In genomic region chr16:16806325-16806724, GRCm38 (mm10) we compare ENCODE assay signal across 48 mouse cellular contexts. TPM values are rescaled to one million over a fixed set of nuclear protein-coding genes. Genes with fewer than 3 reads are reported as not detected.
"Had no signal": no experiment of that assay in that cellular context is flagged by ENCODE, and none has a peak within 500 bp of the region (broad histone marks: within the 10 kb centered on the region; RNA-seq: fewer than 3 reads in every experiment).

No protein-coding gene starts in this region.

- DNase-seq: heart, postnatal 10 days; heart, postnatal 14 days; heart, postnatal 36 days; heart, postnatal 4 days; kidney, adult 11 months; kidney, adult 18-20 months; kidney, adult 2 months; kidney, adult 8-10 months; kidney, adult 9 months; kidney, postnatal 10 days; kidney, postnatal 14 days; kidney, postnatal 25 days; kidney, postnatal 36 days; layer of hippocampus, adult 9-11 months; layer of hippocampus, postnatal 36 days had no signal

- H3K9ac ChIP-seq: heart, embryonic 12.5 days; heart, embryonic 13.5 days; heart, embryonic 15.5 days; hindbrain, embryonic 12.5 days; hindbrain, embryonic 13.5 days; hindbrain, embryonic 14.5 days; hindbrain, embryonic 15.5 days; kidney, embryonic 15.5 days had no signal

- H3K4me2 ChIP-seq: heart, embryonic 11.5 days; heart, embryonic 12.5 days; heart, embryonic 13.5 days; heart, embryonic 15.5 days; hindbrain, embryonic 12.5 days; hindbrain, embryonic 13.5 days; hindbrain, embryonic 14.5 days; hindbrain, embryonic 15.5 days; kidney, embryonic 15.5 days had no signal

- H3K27ac ChIP-seq: heart, embryonic 10.5 days; heart, embryonic 13.5 days; heart, embryonic 15.5 days; hindbrain, embryonic 10.5 days; hindbrain, embryonic 12.5 days; hindbrain, embryonic 13.5 days; hindbrain, embryonic 14.5 days; hindbrain, embryonic 15.5 days; hindbrain, postnatal 0 days; kidney, embryonic 15.5 days; kidney, postnatal 0 days; layer of hippocampus, adult 2 months; left cerebral cortex, adult 2 months had no signal

- H3K27me3 ChIP-seq: heart, embryonic 12.5 days; heart, embryonic 13.5 days; heart, embryonic 15.5 days; hindbrain, embryonic 12.5 days; hindbrain, embryonic 13.5 days; hindbrain, embryonic 15.5 days; kidney, embryonic 15.5 days had no signal

- H3K36me3 ChIP-seq: heart, embryonic 10.5 days; heart, embryonic 12.5 days; heart, embryonic 13.5 days; heart, embryonic 15.5 days; hindbrain, embryonic 10.5 days; hindbrain, embryonic 12.5 days; hindbrain, embryonic 13.5 days; hindbrain, embryonic 15.5 days; kidney, embryonic 15.5 days had no signal

- H3K4me3 ChIP-seq: heart, embryonic 10.5 days; heart, embryonic 12.5 days; heart, embryonic 13.5 days; heart, embryonic 15.5 days; hindbrain, embryonic 10.5 days; hindbrain, embryonic 12.5 days; hindbrain, embryonic 13.5 days; hindbrain, embryonic 15.5 days; kidney, embryonic 15.5 days; layer of hippocampus, adult 2 months; left cerebral cortex, adult 2 months had no signal

- H3K4me1 ChIP-seq: heart, embryonic 10.5 days; heart, embryonic 12.5 days; heart, embryonic 13.5 days; heart, embryonic 15.5 days; hindbrain, embryonic 10.5 days; hindbrain, embryonic 12.5 days; hindbrain, embryonic 13.5 days; hindbrain, embryonic 15.5 days; kidney, embryonic 15.5 days had no signal

- H3K9me3 ChIP-seq: heart, embryonic 10.5 days; heart, embryonic 12.5 days; heart, embryonic 13.5 days; heart, embryonic 15.5 days; hindbrain, embryonic 10.5 days; hindbrain, embryonic 12.5 days; hindbrain, embryonic 13.5 days; hindbrain, embryonic 15.5 days; kidney, embryonic 15.5 days had no signal

- ATAC-seq: hindbrain, embryonic 16.5 days; hindbrain, postnatal 0 days; inflammation-experienced regulatory T-cells, adult 6 months had no signal

RNA-seq across cellular contexts. Expression of gene Spag6l, which starts 22.9 kb away (rescaled TPM):
- total RNA-seq: heart, postnatal 10 days; heart, postnatal 25 days had no signal
- polyA plus RNA-seq: inflammation-experienced regulatory T-cells, adult 6 months; large intestine, adult 2 months had no signal

RNA-seq across cellular contexts. Expression of gene Igll1, which starts 57.5 kb away (rescaled TPM):
- total RNA-seq: heart, postnatal 10 days; heart, postnatal 14 days; heart, postnatal 25 days; heart, postnatal 36 days; heart, postnatal 4 days; hematopoietic stem cell, adult 5-6 weeks; hindbrain, postnatal 0 days; layer of hippocampus, adult 18-20 months; layer of hippocampus, adult 2 months; layer of hippocampus, adult 8-10 months; layer of hippocampus, postnatal 10 days; layer of hippocampus, postnatal 14 days; layer of hippocampus, postnatal 25 days; layer of hippocampus, postnatal 36 days; left cerebral cortex, adult 18-20 months; left cerebral cortex, adult 2 months; left cerebral cortex, adult 8-10 months had no signal
- polyA plus RNA-seq: heart, embryonic 10.5 days; heart, embryonic 11.5 days; heart, embryonic 12.5 days; heart, embryonic 13.5 days; heart, embryonic 14.5 days; heart, embryonic 15.5 days; heart, embryonic 16.5 days; heart, postnatal 0 days; hindbrain, embryonic 11.5 days; hindbrain, embryonic 12.5 days; hindbrain, embryonic 14.5 days; hindbrain, embryonic 15.5 days; hindbrain, embryonic 16.5 days; hindbrain, postnatal 0 days; inflammation-experienced regulatory T-cells, adult 6 months; intestine, embryonic 14.5 days; kidney, embryonic 14.5 days; large intestine, adult 2 months had no signal
